Mouse (Mus musculus) lung, postnatal 14 days (tissue): ENCODE data around the gene Tgoln1.
A peak's percentile ranks its signal among the peaks of the same experiment; 100 is the strongest.

Experiments used
- DNase-seq: peaks from one replicate; pipeline ENCODE4 v3.0.0; 2021

Gene Tgoln1

GRCm38 (mm10) chr6:72626391-72626790, 9.6 kb upstream of the Tgoln1 start:
- DNase-seq = no peak

DNA sequence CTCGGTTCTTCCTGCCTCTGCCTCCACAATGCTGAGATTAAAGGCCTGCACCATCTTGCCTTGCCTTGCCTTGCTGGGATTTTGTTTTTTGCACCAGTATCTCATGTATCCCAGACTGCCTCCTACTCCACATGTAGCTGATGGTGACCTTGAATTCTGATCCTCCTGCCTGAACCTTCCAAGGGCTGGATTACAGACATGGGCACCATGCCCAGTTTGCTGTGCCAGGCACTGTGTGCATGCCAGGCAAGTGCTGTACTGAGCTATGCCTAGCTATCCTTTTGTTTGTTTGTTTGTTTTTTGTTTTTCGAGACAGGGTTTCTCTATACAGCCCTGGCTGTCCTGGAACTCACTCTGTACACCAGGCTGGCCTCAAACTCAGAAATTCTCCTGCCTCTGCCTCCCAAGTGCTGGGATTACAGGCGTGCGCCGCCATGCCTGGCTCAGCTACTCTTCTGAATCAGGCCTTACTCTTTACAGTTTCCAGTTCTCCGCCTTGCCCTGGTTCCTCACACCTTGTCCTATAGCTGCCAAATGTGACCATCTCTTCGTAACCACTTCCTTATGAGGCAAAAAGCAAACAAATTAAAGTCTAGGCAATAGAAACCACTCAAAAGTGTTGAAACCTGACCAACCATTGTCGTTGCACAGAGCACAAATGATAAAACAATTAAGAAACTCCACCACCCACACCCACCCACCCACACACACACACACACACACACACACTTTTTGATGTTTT, 7.0 kb upstream of the Tgoln1 start:
- no peak for DNase-seq

DNA sequence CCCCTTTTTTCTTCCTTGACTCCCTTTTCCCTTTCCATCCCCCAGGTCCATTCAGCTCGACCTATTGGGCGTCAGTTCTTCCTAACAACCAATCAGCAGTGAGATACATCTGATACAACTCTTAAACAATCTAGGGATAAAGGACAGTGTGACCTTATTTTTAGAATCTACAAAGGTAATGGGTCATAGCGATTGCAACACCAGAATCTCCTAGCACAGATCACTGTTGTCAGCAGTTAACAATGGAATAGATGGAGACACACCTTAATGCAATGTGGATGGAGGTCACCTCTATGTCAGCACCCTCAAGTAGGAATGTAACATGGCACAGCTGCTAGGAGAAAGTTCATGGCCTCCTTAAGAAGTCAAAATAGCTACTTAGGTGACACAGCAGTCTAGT, 6.1 kb upstream of the Tgoln1 start:
- no peak for DNase-seq

GRCm38 (mm10) chr6:72620920-72621319, 4.1 kb upstream of the Tgoln1 start:
- DNase-seq = no peak

- DNase-seq = no peak
Observed at GRCm38 (mm10) chr6:72619734-72620532, 3.1 kb upstream of the Tgoln1 start.

GRCm38 (mm10) chr6:72615561-72616375, 1.0 kb downstream of the Tgoln1 start:
- no peak for DNase-seq

- DNase-seq = no peak
Observed at GRCm38 (mm10) chr6:72615151-72615550, 1.6 kb downstream of the Tgoln1 start.

DNA sequence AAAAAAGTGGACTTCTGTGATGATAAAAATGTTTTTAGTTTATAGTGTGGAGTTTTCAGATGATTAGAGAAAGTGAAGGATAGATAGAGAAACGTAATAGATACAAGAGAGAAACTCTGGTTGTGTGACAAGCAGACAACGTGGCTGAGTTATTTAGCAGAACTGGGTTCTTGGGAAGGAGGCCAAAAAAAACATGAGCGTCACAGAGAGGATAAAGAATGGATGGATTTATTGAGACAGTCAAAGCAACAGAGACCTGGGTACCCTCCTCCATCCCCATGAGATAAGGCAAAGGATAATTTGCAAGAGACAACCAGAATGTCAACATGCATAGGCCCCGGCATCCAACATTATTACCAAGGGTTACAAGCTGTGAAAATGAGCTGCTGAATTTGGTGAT, 6.5 kb downstream of the Tgoln1 start:
- no peak for DNase-seq

GRCm38 (mm10) chr6:72608662-72609184, 8.1 kb downstream of the Tgoln1 start:
- DNase-seq = no peak

GRCm38 (mm10) chr6:72607676-72608075, 9.1 kb downstream of the Tgoln1 start:
- DNase-seq = no peak

GRCm38 (mm10) chr6:72607060-72607459, 9.7 kb downstream of the Tgoln1 start:
- DNase-seq = no peak

DNA sequence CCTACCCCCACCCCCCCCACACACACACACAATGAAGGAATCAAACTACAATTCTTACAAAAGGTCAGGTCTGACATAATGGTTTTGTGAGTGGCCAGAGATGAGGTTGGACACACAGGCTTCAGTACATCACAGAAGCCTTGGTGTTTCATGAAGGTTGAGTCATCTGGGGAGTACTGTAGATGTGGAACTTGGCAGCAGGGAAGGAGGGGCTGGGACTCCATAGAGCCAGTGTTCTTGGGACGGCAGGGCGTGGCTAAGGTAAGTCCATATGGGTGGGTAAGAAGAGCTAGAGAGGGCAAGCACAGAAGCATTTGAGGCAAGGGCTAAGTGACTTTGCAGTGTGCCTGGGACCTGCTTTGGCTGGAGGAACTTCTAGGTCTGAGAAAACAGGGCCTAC, 12.7 kb downstream of the Tgoln1 start:
- DNase-seq = no peak

- DNase-seq = peak; percentile 90
Observed at GRCm38 (mm10) chr6:72601732-72602131, 15.1 kb downstream of the Tgoln1 start.

DNA sequence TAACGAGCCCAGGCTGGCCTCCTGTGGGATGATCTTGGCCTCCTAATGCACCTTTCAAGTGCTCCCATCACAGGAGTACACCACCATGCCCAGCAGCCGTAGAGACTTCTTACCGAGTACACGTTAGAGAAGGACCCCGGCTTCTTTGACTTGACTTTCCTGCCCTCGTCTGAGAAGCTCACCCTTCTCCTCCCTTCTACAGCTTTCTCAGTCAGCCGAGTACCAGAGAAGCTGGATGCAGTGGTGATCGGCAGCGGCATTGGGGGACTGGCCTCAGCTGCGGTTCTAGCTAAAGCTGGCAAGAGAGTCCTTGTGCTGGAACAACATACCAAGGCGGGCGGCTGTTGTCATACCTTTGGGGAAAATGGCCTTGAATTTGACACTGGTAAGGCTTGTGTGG, 16.0 kb downstream of the Tgoln1 start:
- DNase-seq = no peak

GRCm38 (mm10) chr6:72600216-72600615, 16.6 kb downstream of the Tgoln1 start:
- DNase-seq = no peak

GRCm38 (mm10) chr6:72598791-72599557, 17.8 kb downstream of the Tgoln1 start:
- peak; percentile 34 for DNase-seq

DNA sequence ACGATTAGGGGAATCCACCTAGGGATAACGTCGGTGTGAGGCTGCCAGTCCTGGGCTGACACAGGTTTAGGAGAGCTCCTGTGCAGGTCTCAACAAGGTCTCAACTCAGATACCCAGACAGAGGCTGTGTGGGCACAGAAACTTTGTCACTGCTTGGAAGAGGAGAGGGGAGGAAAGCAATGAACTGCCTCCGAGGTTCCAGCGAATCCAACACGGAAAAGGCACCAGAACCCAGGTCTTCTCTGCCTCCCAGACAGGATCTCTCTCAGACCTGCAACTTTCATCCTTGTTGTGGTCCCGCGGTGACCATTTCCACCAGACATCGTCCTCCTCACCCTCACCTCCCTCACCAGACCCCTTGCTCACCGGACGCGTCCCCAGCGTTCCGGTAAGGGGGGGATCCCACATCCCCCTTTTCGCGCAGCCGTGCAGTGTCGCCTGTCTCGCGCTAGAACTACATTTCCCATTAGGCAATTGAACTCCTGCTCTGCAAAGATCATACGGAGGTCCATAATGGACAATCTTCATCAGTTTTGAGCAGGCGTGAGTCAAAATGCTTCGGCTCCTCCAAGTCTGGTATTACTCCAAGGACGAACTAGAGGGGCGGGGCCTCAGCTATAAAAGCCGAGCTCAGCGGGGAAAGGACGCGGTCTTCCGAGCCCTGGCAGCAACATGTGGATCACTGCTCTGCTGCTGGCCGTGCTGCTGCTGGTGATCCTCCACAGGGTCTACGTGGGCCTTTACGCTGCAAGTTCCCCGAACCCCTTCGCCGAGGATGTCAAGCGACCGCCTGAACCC, 18.6 kb downstream of the Tgoln1 start, which contains the start of the genes Elmod3 and Retsat:
Gene Elmod3 (minus strand): TSS at position 458 of the 798 bp plus-strand sequence.
Gene Retsat (plus strand): TSS at position 520 of the 798 bp plus-strand sequence.
- DNase-seq = peak; percentile 94

DNA sequence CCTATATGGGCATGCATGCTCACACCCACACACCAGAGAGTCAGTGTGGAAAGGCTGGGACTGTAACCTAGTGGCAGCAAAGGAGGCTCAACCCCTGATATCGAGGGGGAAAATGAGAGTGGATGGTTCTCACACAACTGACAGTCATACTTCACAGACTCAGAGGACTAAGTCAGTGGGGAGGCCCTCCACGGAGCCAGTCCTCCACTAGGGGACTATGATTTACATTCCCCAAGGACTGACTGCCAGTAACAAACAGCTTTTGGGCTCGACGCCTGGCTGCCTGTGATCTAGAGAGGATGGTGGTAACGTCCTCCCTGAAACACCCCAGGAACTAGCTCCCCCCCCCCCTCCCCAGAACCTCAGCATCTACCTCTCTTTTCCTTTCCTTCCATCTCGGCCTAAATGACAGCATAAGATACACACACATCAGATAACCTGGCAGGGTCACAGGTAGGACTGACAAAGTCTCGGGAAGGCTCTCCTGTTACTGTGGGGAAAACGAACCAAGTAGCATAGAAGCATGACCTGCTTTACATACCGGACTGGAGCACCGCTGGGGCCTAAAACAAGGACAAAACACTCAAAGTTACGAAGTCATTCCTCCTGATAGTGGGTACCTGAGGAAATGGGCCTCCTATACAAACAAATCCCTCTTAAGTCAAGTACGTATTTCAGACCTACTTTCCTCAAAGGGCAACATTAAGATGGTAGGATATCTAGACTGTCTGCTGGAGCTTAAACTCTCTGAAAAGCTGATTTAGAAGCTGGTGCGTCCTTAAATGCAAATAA, 19.5 kb downstream of the Tgoln1 start:
- peak; percentile 64 for DNase-seq

DNA sequence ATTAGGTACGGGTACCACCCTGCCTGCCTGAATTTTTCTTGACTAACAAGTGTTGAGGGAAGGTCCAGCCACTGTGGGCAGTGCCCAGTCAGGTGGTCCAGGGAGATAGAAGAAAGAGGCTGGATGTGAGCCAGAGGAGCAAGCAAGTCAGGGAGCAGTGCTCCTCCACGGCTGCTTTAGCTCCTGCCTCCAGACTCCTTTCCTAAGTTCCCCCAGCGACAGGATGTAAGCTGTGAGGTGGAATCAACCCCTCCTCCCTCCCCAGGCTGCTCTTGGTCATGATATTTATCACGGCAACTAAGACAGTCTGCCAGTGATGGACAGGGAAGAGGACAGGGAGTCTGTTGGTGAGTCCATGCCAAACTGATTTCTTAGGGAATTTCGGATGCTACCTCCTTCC, 22.9 kb downstream of the Tgoln1 start:
- DNase-seq = no peak

DNA sequence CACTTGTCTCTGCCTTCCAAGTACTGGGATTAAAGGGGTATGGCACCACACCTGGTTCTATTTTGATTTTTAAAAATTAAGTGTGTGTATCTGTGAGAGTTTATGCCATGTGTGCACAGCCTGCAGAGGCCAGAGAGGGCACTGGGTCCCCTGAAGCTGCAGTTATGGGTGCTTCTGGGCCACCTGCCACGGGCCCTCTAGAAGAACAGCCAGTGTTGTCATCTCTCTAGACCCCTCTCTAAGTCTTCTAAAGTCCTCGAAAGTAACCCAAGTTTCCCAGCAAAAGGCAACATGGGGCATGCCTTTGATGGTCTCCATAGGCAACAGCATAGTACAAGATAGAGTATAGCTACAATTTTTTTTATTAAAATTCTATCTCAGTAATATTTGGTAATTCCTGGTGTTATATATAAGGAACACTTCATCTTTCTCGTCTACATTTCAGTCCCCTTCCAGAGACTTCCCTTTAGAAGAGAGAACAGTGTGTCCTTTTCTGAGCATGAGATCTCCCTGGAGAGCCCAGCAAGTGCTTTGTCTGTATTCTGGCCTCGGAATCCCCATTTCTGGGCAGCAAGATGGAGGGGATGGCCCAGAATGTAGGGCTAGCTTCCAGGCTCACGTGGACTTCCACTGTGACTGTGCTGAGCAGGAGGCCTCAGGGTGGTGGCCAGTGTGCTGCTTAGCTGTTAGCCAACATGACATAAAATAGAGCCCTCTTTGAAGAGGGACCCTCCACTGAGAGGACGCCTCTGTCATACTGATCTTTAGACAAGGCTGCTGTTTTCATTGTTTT, 23.6 kb downstream of the Tgoln1 start:
- DNase-seq = no peak
